Mouse (Mus musculus) megakaryocyte, embryonic 14.5 days (primary cell): ENCODE data around the gene Pafah1b1.

Experiments used
- FLI1 ChIP-seq: IDR thresholded peaks from 2 replicates; pipeline ENCODE4 v1.6.1; 2012; ENCODE audit warnings: low read length, inconsistent platforms, mixed read lengths
- GATA1 ChIP-seq: IDR thresholded peaks from 3 replicates; pipeline ENCODE4 v1.6.1; 2012; ENCODE audit warnings: mixed read lengths, low read length, inconsistent platforms, borderline replicate concordance

DNA sequence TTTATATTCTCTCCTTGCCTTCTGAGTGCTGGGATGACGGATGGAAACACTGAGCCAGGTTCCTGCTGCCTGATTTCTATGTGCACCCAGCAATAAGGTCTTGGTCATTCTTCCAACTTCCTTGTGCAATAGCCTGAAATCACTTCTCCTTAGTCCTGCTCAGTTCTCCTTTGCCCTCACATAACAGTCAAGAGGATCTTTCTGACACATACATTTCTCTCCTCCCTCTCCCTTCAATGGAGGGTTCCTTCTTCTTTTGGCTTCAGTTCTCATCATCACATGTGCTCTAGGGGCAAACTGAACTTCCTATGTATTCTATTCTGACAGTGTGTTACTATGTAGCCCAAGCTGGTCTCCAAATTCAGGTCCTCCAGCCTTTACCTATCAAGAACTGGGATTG lies 76.5 kb downstream of the Pafah1b1 start:
- TF ChIP-seq GATA1 (no peak), FLI1 (no peak)
